Mouse (Mus musculus) adipocyte (in vitro differentiated cells): ENCODE data around the gene Gm7942.
"Not testable (repeated sequence)": the region's sequence is repeated elsewhere in the genome, so short reads cannot be mapped to it uniquely, and the experiment has no call there.

Experiments used
- DNase-seq: peaks from one replicate; pipeline ENCODE4 v3.0.0-alpha.2; 2016; ENCODE audit warnings: low spot score

Gene Gm7942

DNA sequence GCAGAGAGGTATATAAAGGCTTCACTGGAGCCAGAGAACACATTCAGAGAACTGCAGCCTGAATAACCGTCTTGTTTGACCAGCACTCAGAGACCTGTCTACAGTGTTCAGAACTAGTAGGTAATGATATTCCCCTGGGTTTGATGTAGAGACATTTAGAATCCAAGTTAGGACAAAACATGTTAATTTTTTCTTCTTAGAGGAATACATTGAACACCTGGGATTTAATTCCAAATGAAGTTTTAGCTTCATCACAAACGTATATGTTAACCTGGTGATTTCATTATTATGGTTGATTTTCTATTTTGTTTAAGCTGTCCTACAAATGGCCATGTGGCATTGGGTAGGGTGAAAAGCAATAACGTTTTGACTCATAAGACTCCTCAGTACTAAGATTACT is at the start of gene Gm7942:
TSS of gene Gm7942 (plus strand) at position 301 of the 400 bp plus-strand sequence.
- DNase-seq = not testable (repeated sequence)
